Mouse (Mus musculus): Measurements from ENCODE around the gene Scap.
"Not testable (repeated sequence)": the region's sequence is repeated elsewhere in the genome, so short reads cannot be mapped to it uniquely, and the experiment has no call there.

DNA sequence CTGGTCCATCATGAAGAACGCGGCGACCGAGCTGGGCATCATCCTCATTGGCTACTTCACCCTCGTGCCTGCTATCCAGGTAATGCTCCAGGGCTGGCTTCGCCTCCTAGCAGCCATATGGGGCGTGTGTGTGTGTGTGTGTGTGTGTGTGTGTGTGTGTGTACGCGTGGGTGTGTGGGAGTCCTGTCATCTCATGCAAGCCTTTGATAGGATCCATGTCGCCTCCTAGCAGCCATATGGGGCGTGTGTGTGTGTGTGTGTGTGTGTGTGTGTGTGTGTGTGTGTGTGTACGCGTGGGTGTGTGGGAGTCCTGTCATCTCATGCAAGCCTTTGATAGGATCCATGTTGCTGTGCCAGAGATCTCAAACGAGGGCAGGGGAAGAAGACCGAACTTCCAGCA, 44.6 kb downstream of the Scap start:
- TF ChIP-seq CTCF (IDR thresholded peaks at IDR 0.05; ENCODE audit: low read depth, low read length); POLR2AphosphoS5 (IDR thresholded peaks at IDR 0.05; ENCODE audit: insufficient replicate concordance, low read depth, low read length); GATA2 (IDR thresholded peaks at IDR 0.05; ENCODE audit: borderline replicate concordance, low read depth, low read length); GATA1 (IDR thresholded peaks at IDR 0.05; ENCODE audit: borderline replicate concordance, low read length): not testable (repeated sequence)

Measured in G1E (cell line).